Mouse (Mus musculus) thymus, postnatal 0 days (tissue): ENCODE results near the gene Ptprt. TPM values are rescaled to one million over a fixed set of nuclear protein-coding genes. Genes with fewer than 3 reads are reported as not detected.

ENCODE experiments used
- DNase-seq: peaks from one replicate; pipeline ENCODE4 v3.0.0-alpha.2; 2015; ENCODE audit warnings: low spot score
- polyA plus RNA-seq: library from polyadenylated mRNA; unstranded; fragments of >200 nt; fragmentation: Nextera tagmentation; extraction: Ambion mirVana; gene quantifications from 2 replicates; pipeline ENCODE4 v1.2.1, GENCODE M21; 2015

Ptprt gene
- polyA plus RNA-seq, 1 experiment from 2014 or later = 1.7 TPM

- DNase-seq = no peak
Observed at GRCm38 (mm10) chr2:161982311-161982710, 678.6 kb downstream of the Ptprt start.

- no peak for DNase-seq
Observed at GRCm38 (mm10) chr2:161961179-161962163, 699.5 kb downstream of the Ptprt start.

- DNase-seq = no peak
Observed at GRCm38 (mm10) chr2:161945424-161945823, 715.5 kb downstream of the Ptprt start.

- no peak for DNase-seq
Observed at GRCm38 (mm10) chr2:161944689-161945088, 716.3 kb downstream of the Ptprt start.

- DNase-seq = no peak
Observed at GRCm38 (mm10) chr2:161941991-161942390, 719.0 kb downstream of the Ptprt start.

GRCm38 (mm10) chr2:161907214-161907613 lies 753.7 kb downstream of the Ptprt start:
- no peak for DNase-seq

GRCm38 (mm10) chr2:161902196-161902595 lies 758.8 kb downstream of the Ptprt start:
- no peak for DNase-seq

GRCm38 (mm10) chr2:161884446-161884845 lies 776.5 kb downstream of the Ptprt start:
- DNase-seq = no peak

GRCm38 (mm10) chr2:161882580-161882979 lies 778.4 kb downstream of the Ptprt start:
- no peak for DNase-seq

GRCm38 (mm10) chr2:161880941-161881340 lies 780.0 kb downstream of the Ptprt start:
- DNase-seq = no peak

GRCm38 (mm10) chr2:161865231-161865630 lies 795.7 kb downstream of the Ptprt start:
- DNase-seq = no peak

- DNase-seq = no peak
Observed at GRCm38 (mm10) chr2:161858813-161859212, 802.1 kb downstream of the Ptprt start.

- no peak for DNase-seq
Observed at GRCm38 (mm10) chr2:161858361-161858760, 802.6 kb downstream of the Ptprt start.

GRCm38 (mm10) chr2:161835001-161835400 lies 825.9 kb downstream of the Ptprt start:
- DNase-seq = no peak

GRCm38 (mm10) chr2:161833846-161834245 lies 827.1 kb downstream of the Ptprt start:
- DNase-seq = no peak

GRCm38 (mm10) chr2:161813326-161813725 lies 847.6 kb downstream of the Ptprt start:
- DNase-seq = no peak

- no peak for DNase-seq
Observed at GRCm38 (mm10) chr2:161808086-161808801, 852.7 kb downstream of the Ptprt start.

GRCm38 (mm10) chr2:161806287-161807007 lies 854.5 kb downstream of the Ptprt start:
- no peak for DNase-seq

GRCm38 (mm10) chr2:161799946-161800345 lies 861.0 kb downstream of the Ptprt start:
- DNase-seq = no peak

- DNase-seq = no peak
Observed at GRCm38 (mm10) chr2:161767528-161767927, 893.4 kb downstream of the Ptprt start.

- DNase-seq = no peak
Observed at GRCm38 (mm10) chr2:161713024-161713423, 947.9 kb downstream of the Ptprt start.

GRCm38 (mm10) chr2:161709316-161709715 lies 951.6 kb downstream of the Ptprt start:
- DNase-seq = no peak
